Mouse (Mus musculus) midbrain, embryonic 11.5 days (tissue): ENCODE measurements around the gene Rad51b. TPM values are rescaled to one million over a fixed set of nuclear protein-coding genes. Genes with fewer than 3 reads are reported as not detected.

Experiments used
- ATAC-seq: fragments of 200-750 bp; cut with Nextera tagmentation; 2 replicates; pipeline ENCODE4 v1.8.0; 2017; ENCODE audit warnings: moderate TSS enrichment, moderate library complexity; ENCODE audit not compliant: low FRiP score
- DNase-seq: peaks from one replicate; pipeline ENCODE4 v3.0.0; 2015; ENCODE audit warnings: low spot score; ENCODE audit errors: missing footprints
- H3K27ac ChIP-seq: fragments of 300-500 bp; sonication (generic); 2 replicates; pipeline ENCODE4 v1.5.1; 2014; ENCODE audit warnings: low read depth, low read length
- H3K27me3 ChIP-seq: fragments of 300-500 bp; sonication (generic); 2 replicates; pipeline ENCODE4 v1.6.1; 2014; ENCODE audit warnings: mild to moderate bottlenecking, low read length, moderate library complexity, mixed read lengths; ENCODE audit not compliant: control insufficient read depth, insufficient read depth
- H3K36me3 ChIP-seq: fragments of 300-500 bp; sonication (generic); 2 replicates; pipeline ENCODE4 v1.6.1; 2014; ENCODE audit warnings: mild to moderate bottlenecking, low read length, moderate library complexity, mixed read lengths; ENCODE audit not compliant: control insufficient read depth, insufficient read depth
- H3K4me1 ChIP-seq: fragments of 300-500 bp; sonication (generic); 2 replicates; pipeline ENCODE4 v1.6.1; 2014; ENCODE audit warnings: low read length; ENCODE audit not compliant: control insufficient read depth, insufficient read depth
- H3K4me2 ChIP-seq: fragments of 300-500 bp; sonication (generic); 2 replicates; pipeline ENCODE4 v1.6.1; 2014; ENCODE audit warnings: mild to moderate bottlenecking, moderate library complexity
- H3K4me3 ChIP-seq: fragments of 300-500 bp; sonication (generic); 2 replicates; pipeline ENCODE4 v1.5.1; 2014; ENCODE audit warnings: low read depth, low read length
- H3K9ac ChIP-seq: fragments of 300-500 bp; sonication (generic); 2 replicates; pipeline ENCODE4 v1.6.1; 2014; ENCODE audit warnings: low read length
- H3K9me3 ChIP-seq: fragments of 300-500 bp; sonication (generic); 2 replicates; pipeline ENCODE4 v1.6.1; 2016; ENCODE audit warnings: low read length; ENCODE audit not compliant: control insufficient read depth
- WGBS: fragments of 180-500 bp; shearing (Covaris S2); extraction: QIAGEN DNeasy Blood & Tissue Kit; methylation state at CpG from one replicate; pipeline ENCODE4 v1.1.7; 2014; 5-methylcytosine and 5-hydroxymethylcytosine counted together
- polyA plus RNA-seq: library from polyadenylated mRNA; unstranded; fragments of >200 nt; fragmentation: Nextera tagmentation; extraction: Ambion mirVana; gene quantifications from 2 replicates; pipeline ENCODE4 v1.2.1, GENCODE M21; 2014

The Rad51b gene
- polyA plus RNA-seq, 1 experiment from 2014 or later = 6.9 TPM

DNA sequence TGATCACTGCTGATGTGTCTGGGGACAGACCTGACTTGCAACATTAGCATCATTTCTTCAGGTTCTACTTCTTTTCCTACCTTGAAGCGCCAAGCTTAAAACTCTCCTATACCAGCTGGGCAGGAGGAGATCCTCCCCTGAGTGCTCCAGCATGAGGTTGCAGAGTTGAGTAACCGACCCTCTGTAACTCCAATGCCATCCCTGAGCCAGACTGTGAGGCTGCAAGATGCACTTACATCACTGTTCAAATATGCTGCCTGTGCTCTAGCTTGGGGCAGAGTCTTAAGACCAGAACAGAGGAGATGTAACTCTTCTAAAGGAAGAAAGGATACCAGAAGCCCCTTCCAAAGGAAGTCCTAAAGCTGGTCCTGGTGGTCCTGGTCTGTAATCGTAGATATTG, 230.1 kb downstream of the Rad51b start:
- ATAC-seq (no peak), DNase-seq (no peak)
- 92% methylated on average over 3 of the region's 3 CpGs for WGBS
- Histone ChIP-seq H3K4me1 (peaks cover 5% of the 10 kb centered on the region), H3K4me2 (no peak overlapping the region), H3K27ac (no peak overlapping the region), H3K9ac (no peak overlapping the region), H3K4me3 (no peak overlapping the region), H3K36me3 (no peaks in the 10 kb centered on the region), H3K27me3 (no peaks in the 10 kb centered on the region), H3K9me3 (no peaks in the 10 kb centered on the region)

DNA sequence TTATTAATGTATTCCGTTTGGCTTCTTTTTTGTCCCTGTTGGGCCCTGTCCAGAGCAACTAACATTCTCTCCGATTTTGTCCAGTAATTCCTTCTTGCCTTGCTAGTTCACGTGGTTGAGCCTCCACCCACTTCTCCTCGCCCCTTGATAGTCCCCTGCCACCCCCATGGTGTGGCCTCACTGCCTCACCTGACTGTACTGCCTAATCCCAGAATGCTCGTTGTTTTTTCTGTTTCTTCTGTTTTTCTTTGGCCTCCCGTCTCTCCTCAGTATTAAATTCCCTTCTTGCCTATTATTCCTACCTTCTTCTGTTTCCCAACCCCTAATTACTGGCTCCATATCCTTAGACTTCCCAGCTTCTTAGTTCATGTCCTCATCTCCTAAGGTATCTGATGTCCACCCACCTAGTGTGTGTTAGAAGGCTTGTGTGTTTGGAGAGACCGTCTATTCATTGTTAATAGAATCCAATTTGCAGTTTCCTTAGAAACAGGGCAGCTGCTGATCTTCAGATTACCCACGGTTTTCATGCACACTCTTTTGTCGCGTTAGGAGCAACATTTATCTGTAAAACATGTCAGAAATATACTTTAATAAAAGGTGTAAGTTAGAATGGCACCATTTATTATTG, 233.3 kb downstream of the Rad51b start:
- no peak for DNase-seq
- Histone ChIP-seq H3K27ac (no peak overlapping the region; the same call in 1 of the 2 replicates), H3K27me3 (no peaks in the 10 kb centered on the region), H3K4me1 (peaks cover 13% of the 10 kb centered on the region), H3K4me2 (no peak overlapping the region), H3K4me3 (no peak overlapping the region), H3K9ac (no peak overlapping the region), H3K9me3 (no peaks in the 10 kb centered on the region), H3K36me3 (no peaks in the 10 kb centered on the region)
- ATAC-seq = no peak
- WGBS = 51% methylated on average over 10 of the region's 10 CpGs

DNA sequence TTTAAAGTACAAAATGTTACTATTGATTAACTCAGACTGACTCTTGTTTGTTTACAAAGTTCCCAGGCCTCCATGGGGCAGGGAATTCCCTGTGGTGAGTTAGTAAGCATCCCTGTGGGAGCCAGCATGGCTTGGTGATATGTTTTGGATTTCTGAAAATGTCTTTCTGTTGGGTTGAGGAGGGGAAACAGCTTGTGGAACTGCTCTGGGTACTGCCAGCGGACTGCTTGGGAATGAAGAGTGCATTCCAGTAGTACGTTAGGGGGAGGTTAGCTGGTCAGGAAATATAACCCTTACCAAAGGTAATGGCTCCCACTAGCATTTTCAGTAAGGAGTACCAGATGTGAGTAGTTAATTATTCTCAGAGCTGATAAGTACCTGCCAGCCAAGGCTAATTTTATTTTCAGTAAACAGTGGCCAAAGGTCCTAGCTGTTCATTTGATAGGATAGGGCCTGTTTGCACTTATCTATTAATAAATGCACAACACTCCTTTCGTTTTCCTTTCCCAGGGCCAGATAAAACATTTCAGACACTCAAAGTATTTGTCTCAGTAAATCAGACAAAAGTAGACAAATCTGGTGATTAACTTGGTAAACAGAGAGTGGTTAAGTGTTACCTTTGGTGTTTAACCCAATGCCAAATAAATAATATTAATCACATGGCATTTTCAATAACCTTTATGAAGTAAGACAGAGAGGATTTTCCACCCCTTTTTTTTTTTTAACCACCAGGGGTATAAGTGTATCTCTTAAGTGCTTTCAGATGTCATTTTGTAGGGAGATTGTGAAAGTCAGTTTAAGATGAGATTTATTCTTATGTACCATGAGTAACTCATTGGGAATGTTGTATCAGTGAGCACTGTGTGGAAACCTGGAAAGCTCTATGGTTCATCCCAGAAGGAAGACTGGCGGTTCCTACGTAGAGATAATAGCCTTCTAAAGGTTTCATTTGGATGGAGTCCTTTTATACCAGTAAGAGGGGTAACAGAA, 235.0 kb downstream of the Rad51b start:
- H3K4me2 ChIP-seq = no peak overlapping the region
- peaks cover 13% of the 10 kb centered on the region for H3K4me1 ChIP-seq
- H3K4me3 ChIP-seq = no peak overlapping the region
- H3K36me3 ChIP-seq = no peaks in the 10 kb centered on the region
- WGBS = 81% methylated on average over 5 of the region's 5 CpGs
- DNase-seq = no peak
- no peak overlapping the region for H3K9ac ChIP-seq
- H3K9me3 ChIP-seq = no peaks in the 10 kb centered on the region
- H3K27me3 ChIP-seq = no peaks in the 10 kb centered on the region
- no peak overlapping the region for H3K27ac ChIP-seq
- ATAC-seq = no peak

DNA sequence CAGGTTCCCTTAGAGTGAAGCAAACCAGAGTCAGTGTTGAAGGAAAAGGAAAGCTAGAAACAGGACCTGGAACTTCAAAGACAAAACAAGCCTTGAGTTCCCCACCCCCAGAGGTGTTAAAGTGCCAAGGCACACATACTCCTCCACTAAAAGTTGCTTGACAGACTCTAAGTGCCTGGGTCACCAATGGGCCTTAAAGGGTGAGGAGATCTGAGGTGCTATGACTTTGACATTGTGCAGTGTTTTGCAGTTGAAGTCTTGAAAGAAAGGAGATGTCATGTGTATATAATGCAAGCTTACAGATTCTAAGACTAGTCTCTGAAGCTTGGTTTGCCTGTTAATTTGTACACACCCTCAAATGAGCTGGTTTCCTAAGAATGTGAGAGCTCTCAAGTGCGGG, 237.7 kb downstream of the Rad51b start:
- ATAC-seq = no peak
- no peak for DNase-seq
- Histone ChIP-seq H3K4me2 (no peak overlapping the region), H3K4me1 (peaks cover 13% of the 10 kb centered on the region), H3K27me3 (no peaks in the 10 kb centered on the region), H3K27ac (no peak overlapping the region), H3K9ac (no peak overlapping the region), H3K4me3 (no peak overlapping the region), H3K9me3 (no peaks in the 10 kb centered on the region), H3K36me3 (no peaks in the 10 kb centered on the region)
- WGBS = 93% methylated on average over 1 of the region's 1 CpGs

DNA sequence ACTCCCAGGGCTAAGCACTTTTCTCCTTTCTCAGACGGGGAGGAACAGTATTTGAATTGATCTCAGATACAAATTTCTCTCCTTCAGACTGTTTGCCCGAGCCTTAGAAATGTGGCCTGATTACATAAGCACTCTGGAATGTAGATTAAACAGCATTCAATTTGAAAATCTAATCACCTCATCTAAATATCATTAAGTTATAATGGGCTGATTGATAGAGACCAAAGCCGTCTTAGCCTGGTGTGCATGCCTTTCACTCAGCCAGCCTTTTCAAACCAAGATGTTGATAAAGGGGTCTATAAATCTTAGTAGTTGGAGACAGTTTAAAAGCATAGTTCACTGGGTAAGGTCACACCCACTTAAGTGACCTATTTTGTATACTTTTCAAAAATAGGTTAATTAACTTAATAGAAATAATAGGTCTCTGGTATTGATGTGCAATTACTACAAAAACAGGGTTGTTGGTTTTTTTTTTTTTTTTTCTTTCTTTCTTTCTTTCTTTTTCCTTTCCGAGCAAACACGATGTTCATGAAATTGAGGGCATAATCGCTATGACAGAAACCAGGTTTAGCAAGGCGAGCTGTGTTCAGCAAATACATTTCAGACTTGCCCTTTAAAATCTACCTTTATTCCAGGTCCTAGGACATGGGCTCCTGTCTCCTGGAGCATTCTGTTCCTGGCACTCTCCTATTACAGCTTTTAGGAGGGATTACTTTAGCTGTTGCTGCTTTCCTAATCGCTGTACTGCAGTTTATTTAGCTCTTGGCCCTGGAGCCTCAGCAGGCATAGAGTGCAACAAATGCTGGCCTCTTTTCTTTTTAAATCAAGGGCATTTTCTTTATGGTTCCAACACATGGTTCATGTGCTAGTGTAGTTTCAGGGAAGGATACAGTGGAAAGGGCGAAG, 238.7 kb downstream of the Rad51b start:
- ATAC-seq (peak; percentile 22; the same call in 1 of the 2 replicates), DNase-seq (no peak)
- no peak overlapping the region for H3K4me2 ChIP-seq
- H3K4me1 ChIP-seq = peaks cover 7% of the 10 kb centered on the region
- H3K27ac ChIP-seq = no peak overlapping the region
- no peak overlapping the region for H3K4me3 ChIP-seq
- 50% methylated on average over 9 of the region's 9 CpGs for WGBS
- no peaks in the 10 kb centered on the region for H3K27me3 ChIP-seq
- H3K9ac ChIP-seq = no peak overlapping the region
- H3K9me3 ChIP-seq = no peaks in the 10 kb centered on the region
- no peaks in the 10 kb centered on the region for H3K36me3 ChIP-seq

DNA sequence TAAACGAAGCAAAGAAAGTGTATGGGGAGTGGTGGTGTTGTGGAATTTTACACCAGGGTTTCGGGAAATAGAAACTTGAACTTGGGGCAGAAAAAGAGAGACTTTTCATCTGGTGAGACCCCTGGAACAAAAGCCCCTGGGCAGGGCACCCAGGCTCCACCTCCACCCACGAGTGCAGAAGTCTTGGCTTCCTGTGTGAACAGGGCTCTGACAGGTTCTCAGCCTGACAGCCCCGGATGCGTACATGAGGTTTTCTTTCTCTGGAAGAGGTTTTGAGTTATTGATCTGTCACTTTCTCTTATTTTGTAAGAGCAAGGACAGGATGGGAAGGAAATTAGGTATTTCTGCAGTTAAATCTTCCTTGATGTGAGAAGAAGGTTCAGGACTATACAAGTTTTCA, 243.1 kb downstream of the Rad51b start:
- 62% methylated on average over 5 of the region's 5 CpGs for WGBS
- Histone ChIP-seq H3K27me3 (no peaks in the 10 kb centered on the region), H3K4me2 (no peak overlapping the region), H3K4me1 (peaks cover 2% of the 10 kb centered on the region; the same call in 1 of the 2 replicates), H3K9me3 (no peaks in the 10 kb centered on the region), H3K9ac (no peak overlapping the region), H3K27ac (no peak overlapping the region), H3K36me3 (no peaks in the 10 kb centered on the region), H3K4me3 (no peak overlapping the region)
- no peak for ATAC-seq
- no peak for DNase-seq

DNA sequence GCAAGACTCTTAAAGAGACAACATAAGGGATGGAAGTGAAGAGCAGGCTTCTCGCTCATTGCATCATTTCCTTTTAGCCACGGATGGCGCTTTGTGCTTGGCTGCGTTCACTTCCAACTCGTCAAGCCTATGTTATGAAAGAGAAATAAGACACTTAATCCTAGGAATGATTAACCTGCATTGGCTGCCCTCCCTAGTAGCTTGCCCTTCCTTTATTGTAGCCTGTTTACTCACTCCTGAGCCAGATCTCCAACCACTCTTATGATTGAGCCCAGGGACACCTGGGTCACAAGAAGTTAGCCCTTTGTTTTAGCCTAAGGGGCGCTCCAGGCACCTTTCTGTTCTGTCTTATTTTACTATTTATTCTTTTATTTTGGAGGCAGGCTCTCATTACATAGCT, 244.5 kb downstream of the Rad51b start:
- Histone ChIP-seq H3K9ac (no peak overlapping the region), H3K4me1 (no peaks in the 10 kb centered on the region), H3K4me2 (no peak overlapping the region), H3K27ac (no peak overlapping the region), H3K4me3 (no peak overlapping the region), H3K27me3 (no peaks in the 10 kb centered on the region), H3K9me3 (no peaks in the 10 kb centered on the region), H3K36me3 (no peaks in the 10 kb centered on the region)
- DNase-seq (no peak), ATAC-seq (no peak)
- 86% methylated on average over 6 of the region's 6 CpGs for WGBS

DNA sequence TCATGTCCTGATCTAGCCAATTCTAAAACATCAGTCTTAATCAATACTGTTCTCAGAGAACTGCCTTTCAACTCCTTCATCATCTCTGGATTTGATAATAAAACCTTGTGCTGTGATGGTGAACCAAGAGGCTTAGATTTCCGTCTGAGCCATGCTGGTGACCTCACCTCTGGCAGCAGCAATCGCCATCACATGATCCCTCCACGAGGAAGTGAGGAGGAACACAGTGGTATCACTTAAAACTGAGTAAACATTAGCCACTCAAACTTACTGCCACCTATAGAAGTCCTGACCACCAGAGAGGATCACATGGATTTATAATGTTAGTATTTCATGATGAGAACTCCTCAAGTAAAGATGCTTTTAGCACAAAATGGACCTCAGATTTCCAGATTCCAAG, 248.0 kb downstream of the Rad51b start:
- WGBS = 77% methylated on average over 3 of the region's 3 CpGs
- H3K27me3 ChIP-seq = no peaks in the 10 kb centered on the region
- no peaks in the 10 kb centered on the region for H3K4me1 ChIP-seq
- H3K27ac ChIP-seq = no peak overlapping the region
- H3K4me3 ChIP-seq = no peak overlapping the region
- no peaks in the 10 kb centered on the region for H3K36me3 ChIP-seq
- no peaks in the 10 kb centered on the region for H3K9me3 ChIP-seq
- DNase-seq = no peak
- H3K9ac ChIP-seq = no peak overlapping the region
- no peak for ATAC-seq
- no peak overlapping the region for H3K4me2 ChIP-seq
